Mouse (Mus musculus) cerebellum, postnatal 4 days (tissue): ENCODE measurements around the gene Ccz1.

ENCODE experiments used
- DNase-seq, 2 experiments: peaks; one replicate each; pipeline ENCODE4 v3.0.0; 2022; ENCODE audit warnings: low spot score in 2 of 2, mixed read lengths in 1 of 2

The Ccz1 gene

DNA sequence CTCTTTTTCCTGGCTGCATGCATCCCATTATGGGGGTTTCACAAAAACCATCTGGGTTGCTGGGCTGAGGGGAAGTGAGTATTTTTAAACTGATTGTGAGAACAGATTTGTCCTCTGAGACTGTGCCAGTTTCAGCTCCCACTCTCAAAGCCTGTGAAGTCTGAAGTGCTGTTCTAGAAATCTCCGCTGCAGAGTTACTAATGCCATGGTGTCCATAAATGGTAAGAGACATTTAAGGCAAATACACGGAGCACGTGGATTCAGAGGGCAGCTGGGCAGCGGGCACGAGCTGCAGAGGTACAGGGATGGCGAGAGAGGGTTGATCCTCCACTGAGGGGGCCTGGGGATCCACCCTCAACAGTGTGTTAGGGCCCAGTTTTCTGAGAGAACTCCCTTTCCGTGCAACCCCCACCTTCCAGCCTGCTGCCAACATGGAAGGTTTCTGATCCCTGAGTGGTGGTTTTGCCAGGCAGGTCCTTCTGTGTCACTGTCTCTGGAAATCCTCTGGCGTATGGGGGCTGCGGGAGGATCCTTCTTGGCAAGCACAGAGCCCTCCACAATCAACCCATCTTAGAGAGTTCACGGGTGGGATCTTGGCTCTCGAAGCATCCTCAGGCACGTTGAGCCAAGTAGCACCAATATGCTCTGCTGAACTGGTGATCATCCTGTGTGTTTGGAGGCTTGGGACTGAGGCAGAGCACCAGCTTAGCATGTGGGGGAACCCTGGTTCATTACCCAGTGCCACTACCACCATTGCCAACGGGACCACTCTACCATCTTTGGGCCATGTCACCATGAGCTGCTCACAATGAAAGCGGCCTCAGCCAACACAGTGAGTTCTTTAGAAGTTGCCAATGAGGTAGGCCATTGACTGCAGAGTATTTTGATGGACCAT is 71.2 kb downstream of the Ccz1 start:
- DNase-seq = no peak

DNA sequence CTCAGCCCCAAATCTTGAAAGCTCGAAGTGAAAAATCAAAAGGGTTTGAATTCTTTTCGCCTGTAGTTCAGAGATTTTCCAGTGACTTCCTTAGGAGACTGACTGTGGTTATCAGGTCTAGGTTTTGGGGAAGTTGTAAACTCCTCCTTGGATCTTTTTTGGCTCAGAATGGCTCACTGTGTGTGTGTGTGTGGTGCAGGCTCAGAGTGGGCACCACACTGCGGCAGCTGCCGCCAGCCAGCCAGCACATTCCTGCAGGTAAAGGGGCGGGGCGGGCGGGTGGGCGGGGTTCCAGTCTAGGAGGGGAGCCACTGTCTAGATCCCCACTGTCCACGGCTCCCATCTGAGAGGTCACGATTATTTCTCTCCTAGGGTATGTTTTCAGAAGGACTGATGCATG is 73.1 kb downstream of the Ccz1 start:
- no peak for DNase-seq
